ENCODE assay signal across 8 mouse cellular contexts in the genomic region with DNA sequence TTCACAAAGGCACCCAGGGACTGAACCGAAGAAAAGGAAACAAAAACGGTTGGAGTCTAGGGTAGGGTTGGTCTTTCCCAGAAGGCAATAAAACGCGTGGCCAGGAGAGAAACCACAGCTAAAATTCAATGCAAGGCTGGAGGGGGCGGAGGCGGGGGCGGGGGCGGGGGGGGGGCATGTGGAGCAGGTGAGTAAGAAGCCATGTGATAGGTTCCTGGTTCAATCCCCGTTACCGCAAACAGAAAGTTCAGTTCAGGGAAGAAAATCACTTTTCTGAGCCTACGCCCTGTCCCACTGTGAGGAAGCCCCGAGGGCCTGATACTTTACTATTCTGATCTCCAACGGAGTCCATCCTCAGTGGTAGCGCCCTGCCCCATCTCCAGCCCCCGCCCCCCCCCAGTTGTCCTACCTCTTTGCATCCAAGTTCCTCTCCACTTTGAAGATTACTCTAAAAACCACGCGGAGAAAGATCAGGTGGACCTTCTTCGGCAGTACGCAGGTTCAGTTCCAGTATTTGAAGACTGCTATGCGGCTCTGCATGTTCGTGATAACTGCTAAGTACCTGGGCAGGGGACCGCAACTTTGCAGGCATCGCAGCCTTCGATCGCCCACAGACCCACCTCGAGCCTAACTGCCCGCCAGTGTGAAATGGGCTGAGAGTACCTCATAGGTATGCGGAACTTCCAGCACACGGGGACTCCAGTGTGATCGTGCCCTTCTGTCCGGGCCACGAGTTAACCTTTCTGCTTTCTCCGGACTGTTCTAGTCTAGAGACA.
DNase-seq lines count a peak whose midpoint lies in the region; ATAC-seq and TF ChIP-seq lines count a peak whose summit lies in the region.

No protein-coding gene starts in this region.

- 34% methylated on average over 33 of the region's 33 CpGs for WGBS in lung, adult 2 months
- 17% methylated on average over 29 of the region's 33 CpGs for WGBS in embryonic facial prominence, embryonic 14.5 days
- 15% methylated on average over 33 of the region's 33 CpGs for WGBS in limb, embryonic 12.5 days
- WGBS in neural tube, embryonic 13.5 days = 13% methylated on average over 33 of the region's 33 CpGs

- no peak for TF ChIP-seq CTCF in lung, adult 2 months (IDR thresholded peaks at IDR 0.05; ENCODE audit: insufficient read depth, low read length)

- DNase-seq in lung, adult 2 months = peak; percentile 26
- DNase-seq in lung, postnatal 36 days = no peak
- no peak for DNase-seq in embryonic facial prominence, embryonic 14.5 days (ENCODE audit: low spot score)
- no peak for DNase-seq in layer of hippocampus, adult 11-12 months (ENCODE audit: low spot score)
- DNase-seq in gastrocnemius, adult 8-10 months (ENCODE audit: low spot score in 2 of 2) = no peak

- H3K9me3 ChIP-seq in embryonic facial prominence, embryonic 14.5 days (ENCODE audit: control insufficient read depth, low read length) = no peaks in the 10 kb centered on the region
- H3K9me3 ChIP-seq in limb, embryonic 12.5 days = no peaks in the 10 kb centered on the region
- H3K9me3 ChIP-seq in neural tube, embryonic 13.5 days = no peaks in the 10 kb centered on the region

- H3K27ac ChIP-seq in embryonic facial prominence, embryonic 14.5 days (replicated peaks; ENCODE audit: low read depth, low read length) = no peak overlapping the region
- no peak overlapping the region for H3K27ac ChIP-seq in limb, embryonic 12.5 days
- H3K27ac ChIP-seq in neural tube, embryonic 13.5 days (replicated peaks) = no peak overlapping the region

- H3K4me2 ChIP-seq in embryonic facial prominence, embryonic 14.5 days (ENCODE audit: low read depth, low read length) = peak overlapping the region; percentile 50
- peak overlapping the region; percentile 54 for H3K4me2 ChIP-seq in limb, embryonic 12.5 days
- peak overlapping the region; percentile 45 for H3K4me2 ChIP-seq in neural tube, embryonic 13.5 days

- peak overlapping the region; percentile 39 for H3K4me3 ChIP-seq in lung, adult 2 months (replicated peaks; ENCODE audit: extremely low read depth, low read depth, low read length)
- H3K4me3 ChIP-seq in embryonic facial prominence, embryonic 14.5 days (ENCODE audit: low read depth, low read length) = peak overlapping the region; percentile 25
- peak overlapping the region; percentile 24 for H3K4me3 ChIP-seq in limb, embryonic 12.5 days (replicated peaks)
- H3K4me3 ChIP-seq in neural tube, embryonic 13.5 days = peak overlapping the region; percentile 6; the same call in 1 of the 2 replicates

- H3K9ac ChIP-seq in embryonic facial prominence, embryonic 14.5 days (ENCODE audit: low read depth, low read length) = peak overlapping the region; percentile 8; the same call in 1 of the 2 replicates
- H3K9ac ChIP-seq in limb, embryonic 12.5 days (replicated peaks) = 0 out of 2 replicates have a peak overlapping the region, but pooled peaks have one; percentile 18
- H3K9ac ChIP-seq in neural tube, embryonic 13.5 days = no peak overlapping the region

- ATAC-seq in embryonic facial prominence, embryonic 14.5 days (ENCODE audit: low read depth) = peak; percentile 28; the same call in 1 of the 2 replicates
- ATAC-seq in limb, embryonic 12.5 days (ENCODE audit: insufficient number of reproducible peaks, insufficient read depth, low FRiP score, low TSS enrichment, low read depth) = no peak
- ATAC-seq in neural tube, embryonic 13.5 days (ENCODE audit: low read depth) = peak; percentile 57
- ATAC-seq in frontal cortex, adult (ENCODE audit: low TSS enrichment) = no peak

- no peaks in the 10 kb centered on the region for H3K36me3 ChIP-seq in embryonic facial prominence, embryonic 14.5 days (ENCODE audit: control insufficient read depth, insufficient read depth, low read length)
- H3K36me3 ChIP-seq in limb, embryonic 12.5 days = no peaks in the 10 kb centered on the region
- no peaks in the 10 kb centered on the region for H3K36me3 ChIP-seq in neural tube, embryonic 13.5 days

- TF ChIP-seq POLR2A in lung, adult 2 months (IDR thresholded peaks at IDR 0.05; ENCODE audit: borderline replicate concordance, extremely low read depth, low read depth, low read length) = no peak

- peaks cover 3% of the 10 kb centered on the region for H3K4me1 ChIP-seq in lung, adult 2 months (ENCODE audit: control insufficient read depth, insufficient read depth, low read length)
- H3K4me1 ChIP-seq in embryonic facial prominence, embryonic 14.5 days (ENCODE audit: control insufficient read depth, insufficient read depth, low read length) = peaks cover 11% of the 10 kb centered on the region; the same call in 1 of the 2 replicates
- peaks cover 15% of the 10 kb centered on the region for H3K4me1 ChIP-seq in limb, embryonic 12.5 days (replicated peaks)
- peaks cover 24% of the 10 kb centered on the region for H3K4me1 ChIP-seq in neural tube, embryonic 13.5 days (replicated peaks)

- peaks cover 13% of the 10 kb centered on the region for H3K27me3 ChIP-seq in embryonic facial prominence, embryonic 14.5 days (replicated peaks; ENCODE audit: control insufficient read depth, insufficient read depth, low read length)
- peaks cover 11% of the 10 kb centered on the region for H3K27me3 ChIP-seq in limb, embryonic 12.5 days
- H3K27me3 ChIP-seq in neural tube, embryonic 13.5 days = 0 out of 2 replicates have a peak, but pooled peaks cover 3% of the 10 kb centered on the region

Comparison
In these comparisons a context has a peak if more than half of its experiments do, and no peak if none do; other contexts are left out.
1. ATAC-seq: peak in embryonic facial prominence, embryonic 14.5 days (single experiment) and neural tube, embryonic 13.5 days (single experiment); none in limb, embryonic 12.5 days (single experiment) and frontal cortex, adult (single experiment).
2. Peak in every context shown above with its lines, with median percentiles within 50 percentile points of each other: H3K4me3 ChIP-seq and H3K4me2 ChIP-seq.